Mouse (Mus musculus): Measurements from ENCODE around the gene Gm44965. TPM values are rescaled to one million over a fixed set of nuclear protein-coding genes. Genes with fewer than 3 reads are reported as not detected.

The Gm44965 gene
- polyA plus RNA-seq, 1 experiment: 0.69 TPM

- no peak for TF ChIP-seq MYOG (IDR thresholded peaks at IDR 0.05; ENCODE audit: control insufficient read depth, extremely low read depth, insufficient read length)
- peak; percentile 47 for TF ChIP-seq MAX (IDR thresholded peaks at IDR 0.05)
- Histone ChIP-seq H3ac (ENCODE audit: control insufficient read depth, insufficient read length, low read depth) (no peak overlapping the region), H3K79me3 (ENCODE audit: low read depth) (no peaks in the 10 kb centered on the region), H3K4me3 (ENCODE audit: insufficient read depth, poor library complexity, severe bottlenecking) (no peak overlapping the region), H3K36me3 (ENCODE audit: control insufficient read depth, insufficient read depth) (no peaks in the 10 kb centered on the region), H3K79me2 (ENCODE audit: control insufficient read depth, insufficient read depth) (no peaks in the 10 kb centered on the region), H3K27me3 (ENCODE audit: control insufficient read depth, insufficient read depth, insufficient read length) (no peaks in the 10 kb centered on the region)
These were observed 40.8 kb upstream of the Gm44965 start for GRCm38 (mm10) chr6:48552918-48553317.

GRCm38 (mm10) chr6:48553819-48554218 lies 39.9 kb upstream of the Gm44965 start:
- Histone ChIP-seq H3K36me3 (ENCODE audit: control insufficient read depth, insufficient read depth) (no peaks in the 10 kb centered on the region), H3ac (ENCODE audit: control insufficient read depth, insufficient read length, low read depth) (no peak overlapping the region), H3K4me3 (ENCODE audit: insufficient read depth, poor library complexity, severe bottlenecking) (no peak overlapping the region), H3K27me3 (ENCODE audit: control insufficient read depth, insufficient read depth, insufficient read length) (no peaks in the 10 kb centered on the region), H3K79me2 (ENCODE audit: control insufficient read depth, insufficient read depth) (no peaks in the 10 kb centered on the region), H3K79me3 (ENCODE audit: low read depth) (no peaks in the 10 kb centered on the region)
- TF ChIP-seq CTCF (IDR thresholded peaks at IDR 0.05; ENCODE audit: control insufficient read depth, insufficient read depth, insufficient read length) (no peak), USF1 (IDR thresholded peaks at IDR 0.05; ENCODE audit: low read depth) (no peak), MYOG (IDR thresholded peaks at IDR 0.05; ENCODE audit: control insufficient read depth, extremely low read depth, insufficient read length) (no peak), CEBPB (IDR thresholded peaks at IDR 0.05; ENCODE audit: low read depth) (no peak), MAX (IDR thresholded peaks at IDR 0.05) (no peak), FOSL1 (IDR thresholded peaks at IDR 0.05; ENCODE audit: insufficient read depth, low read length, poor library complexity, severe bottlenecking) (no peak), MYOD1 (IDR thresholded peaks at IDR 0.05; ENCODE audit: control insufficient read depth, insufficient read length, low read depth) (no peak)

DNA sequence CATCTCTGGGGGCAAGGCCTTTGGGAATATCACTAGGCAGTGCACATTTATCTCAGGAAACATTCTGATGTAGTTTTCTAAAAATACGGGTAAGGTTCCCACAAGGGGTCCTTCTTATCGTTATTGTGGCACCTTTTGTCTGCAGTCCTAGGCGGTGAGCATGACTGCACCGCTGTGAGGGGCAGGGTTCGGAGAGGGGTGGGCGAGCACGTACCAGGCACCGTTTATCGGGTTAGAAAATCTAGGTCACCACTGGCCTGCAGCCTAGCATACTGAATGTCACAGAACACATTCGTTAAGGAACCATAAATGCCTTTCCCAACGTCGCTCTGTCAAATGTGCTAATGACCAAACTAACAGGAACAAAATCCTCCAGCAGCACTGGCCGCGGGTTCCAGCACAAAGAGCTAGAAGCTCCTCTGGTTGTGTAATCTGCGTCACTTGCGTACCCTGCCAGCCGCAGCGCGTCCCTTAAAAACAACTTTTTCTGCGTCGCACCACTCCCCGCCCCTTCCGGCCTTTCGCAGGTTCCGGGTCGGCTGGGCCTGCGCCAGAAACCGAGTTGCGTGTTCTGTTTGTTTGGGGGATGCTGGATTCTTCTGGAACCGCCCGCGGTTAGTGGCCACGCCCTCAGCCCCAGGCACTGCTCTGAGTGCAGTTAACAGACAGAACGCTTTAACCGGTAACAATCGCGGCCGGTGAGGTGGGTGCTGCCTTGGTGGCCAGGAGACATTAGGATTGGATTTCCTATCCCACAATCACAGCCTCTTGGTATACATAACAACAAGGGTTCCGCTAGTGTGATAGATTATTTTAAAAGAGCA lies 39.2 kb upstream of the Gm44965 start, which contains the start of gene Lrrc61:
TSS of gene Lrrc61 (plus strand) at position 517 of the 824 bp plus-strand sequence.
- TF ChIP-seq USF1 (IDR thresholded peaks at IDR 0.05; ENCODE audit: low read depth) (no peak), FOSL1 (IDR thresholded peaks at IDR 0.05; ENCODE audit: insufficient read depth, low read length, poor library complexity, severe bottlenecking) (no peak), MAX (IDR thresholded peaks at IDR 0.05) (no peak), MYOG (IDR thresholded peaks at IDR 0.05; ENCODE audit: control insufficient read depth, extremely low read depth, insufficient read length) (no peak), CEBPB (IDR thresholded peaks at IDR 0.05; ENCODE audit: low read depth) (peak; percentile 56), MYOD1 (IDR thresholded peaks at IDR 0.05; ENCODE audit: control insufficient read depth, insufficient read length, low read depth) (no peak), CTCF (IDR thresholded peaks at IDR 0.05; ENCODE audit: control insufficient read depth, insufficient read depth, insufficient read length) (no peak)

GRCm38 (mm10) chr6:48555104-48555890 lies 38.4 kb upstream of the Gm44965 start:
- H3K79me2 ChIP-seq (ENCODE audit: control insufficient read depth, insufficient read depth): no peaks in the 10 kb centered on the region
- no peaks in the 10 kb centered on the region for H3K36me3 ChIP-seq (ENCODE audit: control insufficient read depth, insufficient read depth)
- H3ac ChIP-seq (ENCODE audit: control insufficient read depth, insufficient read length, low read depth): no peak overlapping the region
- H3K27me3 ChIP-seq (ENCODE audit: control insufficient read depth, insufficient read depth, insufficient read length): no peaks in the 10 kb centered on the region
- H3K4me3 ChIP-seq (ENCODE audit: insufficient read depth, poor library complexity, severe bottlenecking): peak overlapping the region; percentile 22
- H3K79me3 ChIP-seq (ENCODE audit: low read depth): no peaks in the 10 kb centered on the region
- TF ChIP-seq MYOG (IDR thresholded peaks at IDR 0.05; ENCODE audit: control insufficient read depth, extremely low read depth, insufficient read length) (no peak), CTCF (IDR thresholded peaks at IDR 0.05; ENCODE audit: control insufficient read depth, insufficient read depth, insufficient read length) (no peak), FOSL1 (IDR thresholded peaks at IDR 0.05; ENCODE audit: insufficient read depth, low read length, poor library complexity, severe bottlenecking) (no peak), CEBPB (IDR thresholded peaks at IDR 0.05; ENCODE audit: low read depth) (no peak), USF1 (IDR thresholded peaks at IDR 0.05; ENCODE audit: low read depth) (no peak), MYOD1 (IDR thresholded peaks at IDR 0.05; ENCODE audit: control insufficient read depth, insufficient read length, low read depth) (no peak), MAX (IDR thresholded peaks at IDR 0.05) (no peak)

More for the DNA sequence above, 39.2 kb upstream of the Gm44965 start, which contains the start of gene Lrrc61:
- Histone ChIP-seq H3K79me3 (ENCODE audit: low read depth) (no peaks in the 10 kb centered on the region), H3K79me2 (ENCODE audit: control insufficient read depth, insufficient read depth) (no peaks in the 10 kb centered on the region), H3K27me3 (ENCODE audit: control insufficient read depth, insufficient read depth, insufficient read length) (no peaks in the 10 kb centered on the region), H3K36me3 (ENCODE audit: control insufficient read depth, insufficient read depth) (no peaks in the 10 kb centered on the region), H3ac (ENCODE audit: control insufficient read depth, insufficient read length, low read depth) (peak within 1 kb of the TSS; percentile 31), H3K4me3 (ENCODE audit: insufficient read depth, poor library complexity, severe bottlenecking) (peak within 1 kb of the TSS; percentile 22)

DNA sequence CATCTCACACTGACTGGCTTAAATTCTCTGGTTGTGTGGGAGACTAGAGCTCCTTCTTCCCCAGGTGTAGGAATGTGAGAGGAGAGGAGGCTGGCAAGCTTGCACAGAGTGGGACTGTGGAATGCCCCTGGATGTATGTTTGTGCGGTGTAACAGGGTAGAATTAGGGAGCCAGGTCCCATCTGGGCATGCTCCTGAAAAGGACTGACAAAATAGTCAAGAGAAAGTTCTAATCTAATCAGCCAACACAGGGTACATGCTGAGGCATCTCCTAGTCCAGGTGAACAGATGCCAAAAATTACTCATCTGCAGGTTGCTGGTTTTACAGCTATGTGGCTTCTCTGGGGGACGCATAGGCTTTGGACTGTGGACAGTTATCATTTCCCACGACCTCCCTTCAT lies 37.8 kb upstream of the Gm44965 start:
- H3K36me3 ChIP-seq (ENCODE audit: control insufficient read depth, insufficient read depth): no peaks in the 10 kb centered on the region
- TF ChIP-seq CTCF (IDR thresholded peaks at IDR 0.05; ENCODE audit: control insufficient read depth, insufficient read depth, insufficient read length) (no peak), FOSL1 (IDR thresholded peaks at IDR 0.05; ENCODE audit: insufficient read depth, low read length, poor library complexity, severe bottlenecking) (no peak), MYOD1 (IDR thresholded peaks at IDR 0.05; ENCODE audit: control insufficient read depth, insufficient read length, low read depth) (no peak), CEBPB (IDR thresholded peaks at IDR 0.05; ENCODE audit: low read depth) (no peak), MAX (IDR thresholded peaks at IDR 0.05) (no peak), USF1 (IDR thresholded peaks at IDR 0.05; ENCODE audit: low read depth) (no peak), MYOG (IDR thresholded peaks at IDR 0.05; ENCODE audit: control insufficient read depth, extremely low read depth, insufficient read length) (no peak)
- H3K4me3 ChIP-seq (ENCODE audit: insufficient read depth, poor library complexity, severe bottlenecking): no peak overlapping the region
- H3K79me3 ChIP-seq (ENCODE audit: low read depth): no peaks in the 10 kb centered on the region
- H3K79me2 ChIP-seq (ENCODE audit: control insufficient read depth, insufficient read depth): no peaks in the 10 kb centered on the region
- no peak overlapping the region for H3ac ChIP-seq (ENCODE audit: control insufficient read depth, insufficient read length, low read depth)
- H3K27me3 ChIP-seq (ENCODE audit: control insufficient read depth, insufficient read depth, insufficient read length): no peaks in the 10 kb centered on the region

Data from C2C12 (cell line).